Mouse (Mus musculus) ES-Bruce4 (cell line): ENCODE measurements around the gene Gpr25.

Experiments
- CTCF ChIP-seq: IDR thresholded peaks from one replicate; pipeline ENCODE4 v1.8.1; 2011; ENCODE audit warnings: low read depth, low read length
- EP300 ChIP-seq: IDR thresholded peaks from 2 replicates; pipeline ENCODE4 v1.6.1; 2011; ENCODE audit warnings: low read depth, low read length; ENCODE audit not compliant: insufficient read depth
- POLR2A ChIP-seq: IDR thresholded peaks from one replicate; pipeline ENCODE4 v1.8.1; 2011; ENCODE audit warnings: low read length; ENCODE audit not compliant: insufficient read depth

GRCm38 (mm10) chr1:136212803-136213202, 47.9 kb downstream of the Gpr25 start, which contains the start of gene Mroh3:
- TF ChIP-seq EP300, result no peak
- peak; percentile 76 for TF ChIP-seq CTCF
- TF ChIP-seq POLR2A, result no peak
